Mouse (Mus musculus): ENCODE results near the gene Clic1. TPM values are rescaled to one million over a fixed set of nuclear protein-coding genes. Genes with fewer than 3 reads are reported as not detected.
A peak's percentile ranks its signal among the peaks of the same experiment; 100 is the strongest.

The Clic1 gene
- total and polyA plus RNA-seq, 3 experiments = 114 to 198 (median 160) TPM

- dilution Hi-C loops (cut with MboI; ENCODE audit: extremely low pct_ligation_motif_present, extremely low pct_unique_long_range_greater_than_20kb, low sequenced_read_pairs) (no loop called here), in situ Hi-C loops (cut with MboI; ENCODE audit: low pct_ligation_motif_present, low pct_unique_long_range_greater_than_20kb, low sequenced_read_pairs) (no loop called here)
- H3K27ac ChIP-seq (ENCODE audit: insufficient read depth, low read depth) = no peak overlapping the region
- peak; percentile 44 for TF ChIP-seq ZNF384 (IDR thresholded peaks at IDR 0.05; ENCODE audit: low read depth, low read length)
- no peak for TF ChIP-seq MAX (IDR thresholded peaks at IDR 0.05; ENCODE audit: low read length)
- no peak for TF ChIP-seq BHLHE40 (IDR thresholded peaks at IDR 0.05; ENCODE audit: low read depth, low read length)
- TF ChIP-seq JUN (IDR thresholded peaks at IDR 0.05; ENCODE audit: insufficient read depth, low read depth, low read length) = no peak
- no peak for TF ChIP-seq ELF1 (IDR thresholded peaks at IDR 0.05; ENCODE audit: low read depth, low read length)
- TF ChIP-seq PAX5 (IDR thresholded peaks at IDR 0.05; ENCODE audit: low read length) = no peak
- TF ChIP-seq RCOR1 (conservative IDR thresholded peaks at IDR 0.05; ENCODE audit: low read depth, low read length) = no peak
- no peak for TF ChIP-seq IRF4 (IDR thresholded peaks at IDR 0.05; ENCODE audit: low read depth, low read length)
- TF ChIP-seq EP300 (IDR thresholded peaks at IDR 0.05; ENCODE audit: low read length) = no peak
- no peaks in the 10 kb centered on the region for H3K36me3 ChIP-seq (replicated peaks in 1 of 2; ENCODE audit: control insufficient read depth in 1 of 2, insufficient read depth in 1 of 2, low read length in 1 of 2)
- DNase-seq (ENCODE audit: extremely low read depth) = no peak
- H3K4me2 ChIP-seq (ENCODE audit: insufficient read depth, low read depth, poor library complexity, severe bottlenecking) = no peak overlapping the region
- H3K27me3 ChIP-seq (replicated peaks) = peaks cover 17% of the 10 kb centered on the region
- H3K4me3 ChIP-seq (replicated peaks in 1 of 3; ENCODE audit: low read depth in 2 of 3, low read length in 2 of 3, poor library complexity in 1 of 3) = no peak overlapping the region
- H3K79me2 ChIP-seq (replicated peaks; ENCODE audit: control insufficient read depth, extremely low read depth, insufficient read depth, poor library complexity, severe bottlenecking) = no peaks in the 10 kb centered on the region
- H3K9me3 ChIP-seq (replicated peaks; ENCODE audit: low read length) = no peaks in the 10 kb centered on the region
- H3K4me1 ChIP-seq (ENCODE audit: control insufficient read depth in 1 of 2, insufficient read depth in 2 of 2) = peaks cover 12 to 22% of the 10 kb centered on the region in 2 experiments
- no peak overlapping the region for H3K9ac ChIP-seq (ENCODE audit: insufficient read depth, low read depth)
Measured at GRCm38 (mm10) chr17:35083929-35084497, 34.2 kb downstream of the Clic1 start.

GRCm38 (mm10) chr17:35085208-35085865 is 35.6 kb downstream of the Clic1 start, which contains the start of gene Ly6g6f:
TSS of gene Ly6g6f (minus strand) at chr17:35085610.
- H3K79me2 ChIP-seq (replicated peaks; ENCODE audit: control insufficient read depth, extremely low read depth, insufficient read depth, poor library complexity, severe bottlenecking) = no peaks in the 10 kb centered on the region; the same call in 1 of the 2 replicates
- H3K4me3 ChIP-seq (replicated peaks in 1 of 3; ENCODE audit: low read depth in 2 of 3, low read length in 2 of 3, poor library complexity in 1 of 3) = no peak within 1 kb of the TSS
- H3K27ac ChIP-seq (ENCODE audit: insufficient read depth, low read depth) = no peak within 1 kb of the TSS
- H3K36me3 ChIP-seq (replicated peaks in 1 of 2; ENCODE audit: control insufficient read depth in 1 of 2, insufficient read depth in 1 of 2, low read length in 1 of 2) = peaks cover 0 to 1% of the 10 kb centered on the region in 2 experiments
- peaks cover 17% of the 10 kb centered on the region for H3K27me3 ChIP-seq (replicated peaks)
- H3K4me1 ChIP-seq (ENCODE audit: control insufficient read depth in 1 of 2, insufficient read depth in 2 of 2) = peaks cover 11 to 20% of the 10 kb centered on the region in 2 experiments
- dilution Hi-C loops (cut with MboI; ENCODE audit: extremely low pct_ligation_motif_present, extremely low pct_unique_long_range_greater_than_20kb, low sequenced_read_pairs) = no loop called here
- in situ Hi-C loops (cut with MboI; ENCODE audit: low pct_ligation_motif_present, low pct_unique_long_range_greater_than_20kb, low sequenced_read_pairs) = no loop called here
- no peak within 1 kb of the TSS for H3K4me2 ChIP-seq (ENCODE audit: insufficient read depth, low read depth, poor library complexity, severe bottlenecking)
- TF ChIP-seq RAD21 (IDR thresholded peaks at IDR 0.05; ENCODE audit: low read depth, low read length) (no peak), POLR2AphosphoS2 (IDR thresholded peaks at IDR 0.05; ENCODE audit: low read depth, low read length) (no peak), MEF2A (IDR thresholded peaks at IDR 0.05; ENCODE audit: borderline replicate concordance, low read depth, low read length) (no peak), CHD1 (IDR thresholded peaks at IDR 0.05; ENCODE audit: low read depth, low read length) (no peak)
- H3K9ac ChIP-seq (ENCODE audit: insufficient read depth, low read depth) = no peak within 1 kb of the TSS
- no peaks in the 10 kb centered on the region for H3K9me3 ChIP-seq (replicated peaks; ENCODE audit: low read length)
- DNase-seq (ENCODE audit: extremely low read depth) = no peak
